Mouse (Mus musculus) cerebellum, postnatal 10 days (tissue): Measurements from ENCODE around the gene Jmjd8.

ENCODE experiments used
- DNase-seq, 2 experiments: peaks; one replicate each; pipeline ENCODE4 v3.0.0; 2021; ENCODE audit warnings: mixed read lengths in 2 of 2

Jmjd8 gene

GRCm38 (mm10) chr17:25808789-25809605 is 19.7 kb upstream of the Jmjd8 start, which contains the start of gene Fbxl16:
Gene Fbxl16, plus strand, starts transcription at chr17:25809085.
- DNase-seq, result peak; percentile 96 to 97

- peak; percentile 82 to 84 for DNase-seq
These were observed 18.9 kb upstream of the Jmjd8 start for GRCm38 (mm10) chr17:25809606-25810340.

- DNase-seq, result peak in 1 of 2 experiments; percentile 24
These were observed 17.8 kb upstream of the Jmjd8 start for GRCm38 (mm10) chr17:25810890-25811289.

GRCm38 (mm10) chr17:25813471-25813870 is 15.2 kb upstream of the Jmjd8 start:
- peak; percentile 72 to 73 for DNase-seq

- DNase-seq, result no peak
These were observed 11.0 kb upstream of the Jmjd8 start for GRCm38 (mm10) chr17:25817662-25818061.

DNA sequence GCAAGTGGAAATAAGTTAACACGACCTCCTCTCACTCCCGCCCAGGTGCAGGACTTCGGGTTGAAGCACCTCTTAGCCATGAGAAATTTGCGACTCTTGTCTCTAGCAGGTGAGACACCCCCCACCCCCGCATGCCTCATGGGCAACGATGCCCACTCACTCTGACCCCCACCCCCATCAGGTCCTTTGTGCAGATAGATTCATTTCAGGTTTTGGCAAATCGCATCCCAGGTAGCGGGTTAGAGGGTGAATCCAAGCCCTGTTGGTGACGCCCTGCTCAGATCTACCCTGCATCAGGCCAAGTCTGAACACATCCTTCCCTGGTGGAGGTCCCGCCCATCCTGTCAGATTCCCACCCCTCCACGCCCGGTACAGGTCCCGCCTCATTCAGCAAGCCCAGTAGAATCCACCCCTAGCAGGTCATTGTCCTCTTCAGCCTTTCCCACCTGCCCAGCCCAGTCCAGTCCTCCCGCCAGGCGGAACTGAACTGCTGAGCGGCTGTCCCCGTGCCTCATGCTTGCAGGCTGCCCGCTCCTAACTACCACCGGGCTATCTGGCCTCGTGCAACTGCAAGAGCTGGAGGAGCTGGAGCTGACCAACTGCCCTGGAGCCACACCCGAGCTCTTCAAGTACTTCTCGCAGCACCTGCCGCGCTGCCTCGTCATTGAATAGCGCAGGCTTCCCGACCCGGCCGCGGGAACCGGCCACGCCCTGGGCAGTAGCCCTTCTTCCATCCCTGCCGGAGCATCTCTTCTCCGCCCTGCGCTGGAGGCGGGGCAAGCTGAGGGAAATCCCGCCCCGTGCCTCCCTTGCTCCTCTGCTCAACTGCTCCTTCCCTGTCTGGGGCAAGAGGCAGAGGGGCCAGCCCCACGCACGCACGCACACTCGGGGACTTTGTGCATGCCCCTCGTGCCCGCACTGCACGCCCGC is 9.6 kb upstream of the Jmjd8 start:
- DNase-seq, result no peak

DNA sequence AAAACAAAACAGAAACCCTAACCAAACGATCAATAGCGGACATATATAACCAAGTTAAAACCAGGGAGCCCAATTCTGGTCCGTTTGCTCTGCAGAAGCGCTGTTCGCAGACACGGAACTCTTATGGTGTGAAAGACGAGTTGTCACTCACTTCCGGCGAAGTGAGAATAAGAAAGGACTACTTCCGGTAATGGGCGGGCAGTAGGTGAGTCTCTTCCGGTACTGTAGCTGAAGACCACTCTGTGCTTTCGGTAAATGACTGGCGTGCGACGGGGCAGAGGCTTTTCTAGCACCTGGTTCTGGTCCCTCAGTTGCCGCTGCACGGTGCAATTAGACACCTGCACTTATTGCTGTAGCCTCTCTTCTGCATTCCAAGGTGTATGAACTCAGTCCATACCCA is 5.2 kb upstream of the Jmjd8 start, which contains the start of gene Wdr24:
Gene Wdr24, plus strand, starts transcription at position 176 of the 400 bp plus-strand sequence.
- peak; percentile 86 for DNase-seq

- no peak for DNase-seq
These were observed 4.1 kb upstream of the Jmjd8 start for GRCm38 (mm10) chr17:25824362-25825142.

- no peak for DNase-seq
These were observed 3.4 kb upstream of the Jmjd8 start for GRCm38 (mm10) chr17:25825311-25825710.

GRCm38 (mm10) chr17:25825984-25826570 is 2.6 kb upstream of the Jmjd8 start:
- no peak for DNase-seq

DNA sequence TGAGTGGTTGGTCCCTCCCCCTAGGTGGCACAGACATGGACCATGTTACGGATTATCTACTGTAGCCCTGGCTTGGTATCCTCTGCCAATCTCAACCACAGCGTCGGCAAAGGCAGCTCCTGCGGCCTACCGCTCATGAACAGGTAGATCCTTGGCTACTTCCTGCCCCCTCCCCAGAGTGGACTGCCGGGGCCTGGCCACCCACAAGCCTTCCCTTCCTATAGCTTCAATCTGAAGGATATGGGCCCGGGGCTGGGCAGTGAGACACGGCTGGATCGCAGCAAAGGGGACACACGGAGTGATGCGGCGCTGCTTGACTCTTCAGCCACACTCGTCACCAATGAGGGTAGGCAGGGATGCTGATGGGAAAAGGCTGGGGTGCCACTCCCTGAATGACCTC is 1.7 kb upstream of the Jmjd8 start:
- no peak for DNase-seq

DNA sequence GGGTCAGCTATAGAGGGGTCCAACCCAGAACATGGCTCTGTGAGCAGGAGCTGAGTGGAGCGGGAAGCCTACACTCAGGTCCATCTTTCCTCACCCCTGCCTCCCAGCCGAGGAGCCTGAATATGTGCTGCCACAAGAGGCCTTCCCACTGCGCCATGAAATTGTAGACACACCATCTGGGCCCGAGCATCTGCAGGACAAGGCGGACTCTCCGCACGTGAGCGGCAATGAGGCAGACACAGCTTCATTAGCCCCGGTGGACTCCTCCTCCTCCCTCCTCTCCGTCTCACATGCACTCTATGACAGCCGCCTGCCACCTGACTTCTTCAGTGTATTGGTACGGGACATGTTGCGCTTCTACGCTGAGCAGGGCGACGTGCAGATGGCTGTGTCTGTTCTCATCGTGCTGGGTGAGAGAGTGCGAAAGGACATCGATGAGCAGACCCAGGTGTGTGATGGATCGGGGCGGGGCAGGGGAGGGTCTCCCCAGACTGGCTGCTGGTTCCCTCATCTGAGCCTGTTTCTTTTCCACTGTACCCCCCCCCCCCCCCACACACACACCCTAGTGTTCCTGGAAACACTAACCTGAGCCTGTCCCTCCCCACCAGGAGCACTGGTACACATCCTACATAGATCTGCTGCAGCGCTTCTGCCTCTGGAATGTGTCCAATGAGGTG is 983 bp upstream of the Jmjd8 start:
- peak in 1 of 2 experiments; percentile 31 for DNase-seq

- peak in 1 of 2 experiments; percentile 22 for DNase-seq
These were observed 458 bp upstream of the Jmjd8 start for GRCm38 (mm10) chr17:25828223-25828594.

- peak in 1 of 2 experiments; percentile 34 for DNase-seq
These were observed 921 bp downstream of the Jmjd8 start for GRCm38 (mm10) chr17:25829558-25830017.

DNA sequence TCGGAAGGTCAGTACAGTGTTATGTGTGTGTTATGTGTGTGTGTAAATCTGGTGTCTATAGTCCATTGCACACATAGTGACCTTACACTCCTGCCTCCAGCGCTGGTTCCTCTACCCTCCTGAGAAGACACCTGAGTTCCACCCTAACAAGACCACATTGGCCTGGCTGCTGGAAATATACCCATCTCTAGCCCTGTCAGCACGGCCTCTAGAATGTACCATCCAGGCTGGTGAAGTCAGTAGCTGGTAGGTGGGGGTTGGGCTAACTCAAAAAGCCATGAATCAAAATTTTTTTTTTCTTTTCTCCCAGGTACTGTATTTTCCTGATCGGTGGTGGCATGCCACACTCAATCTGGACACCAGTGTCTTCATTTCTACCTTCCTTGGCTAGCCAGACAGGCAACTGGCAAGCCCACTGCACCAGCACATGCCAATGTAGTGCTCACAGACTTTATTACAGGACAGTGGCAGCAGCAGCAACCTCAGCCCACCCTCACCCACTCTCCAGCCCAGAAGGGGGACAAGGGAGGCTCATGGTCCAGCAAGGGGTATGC is 1.6 kb downstream of the Jmjd8 start:
- DNase-seq, result no peak

DNA sequence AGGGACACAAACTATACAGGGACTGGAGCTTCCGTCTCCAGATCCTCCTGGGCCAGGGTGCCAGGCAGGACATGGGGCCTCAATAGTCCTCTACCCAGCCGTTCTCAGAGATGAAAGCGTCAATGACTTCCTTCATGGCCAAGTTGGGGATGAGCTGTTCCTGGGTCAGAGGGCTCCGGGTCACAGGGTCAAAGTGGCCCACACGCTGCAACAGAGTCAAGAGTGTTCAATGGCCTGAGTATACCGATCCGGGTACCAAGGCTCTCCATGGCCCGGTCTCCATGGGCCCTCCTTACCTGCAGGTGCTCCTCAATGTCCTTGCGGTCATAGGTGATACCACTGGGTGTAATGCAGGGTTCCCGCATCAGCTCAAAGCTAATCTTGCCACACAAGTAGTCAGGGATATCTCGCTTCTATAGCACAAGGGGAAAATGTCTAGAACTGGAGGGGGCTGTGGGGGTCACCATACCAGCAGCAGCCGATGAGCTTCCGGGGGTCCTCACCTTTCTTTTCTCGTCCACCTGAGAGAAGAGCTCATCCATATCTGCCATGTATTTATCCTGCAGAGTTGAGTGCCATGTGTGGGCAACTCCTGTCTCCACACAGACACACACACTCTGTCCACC is 2.3 kb downstream of the Jmjd8 start:
- no peak for DNase-seq

DNA sequence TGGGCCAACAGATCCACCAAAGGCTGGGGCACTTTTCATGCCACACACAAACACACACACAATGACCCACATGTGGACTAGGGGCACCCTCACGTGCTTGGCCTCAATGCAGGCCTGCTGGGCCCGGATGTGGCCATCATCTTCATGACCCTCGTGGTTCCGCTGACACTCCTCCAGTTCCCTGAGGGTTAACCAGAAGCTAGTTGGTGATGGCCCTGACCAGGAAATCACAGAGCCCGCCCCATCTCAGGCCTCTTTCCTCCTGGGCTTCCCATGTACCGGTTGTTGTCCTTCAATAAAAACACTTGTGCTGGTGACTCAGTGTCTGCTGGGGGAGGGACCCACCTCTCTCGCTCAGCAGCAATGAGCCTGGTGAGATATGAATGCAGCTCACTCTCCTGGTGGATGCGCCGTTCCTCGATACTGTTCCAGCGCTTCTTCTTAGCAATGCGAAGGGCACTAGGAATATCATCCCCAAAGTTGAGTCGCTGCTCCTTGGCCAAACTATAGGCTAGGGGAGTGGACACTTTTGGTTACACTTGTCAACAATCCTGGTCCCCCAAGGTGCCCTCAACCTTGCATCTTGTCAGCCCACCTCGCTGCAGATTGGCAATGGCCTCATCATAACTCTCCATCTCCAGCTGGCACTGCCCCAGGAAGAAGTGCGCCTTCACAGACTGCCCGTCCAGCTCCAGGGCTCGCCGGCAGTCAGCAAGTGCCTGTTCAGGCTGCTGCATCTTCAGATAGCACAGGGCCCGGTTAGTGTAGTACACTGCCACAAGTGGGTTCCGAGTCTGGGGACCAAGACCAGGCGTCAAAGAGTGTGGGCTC is 3.0 kb downstream of the Jmjd8 start:
- DNase-seq, result peak; percentile 71 to 74

- peak; percentile 100 for DNase-seq
These were observed 4.0 kb downstream of the Jmjd8 start for GRCm38 (mm10) chr17:25832436-25833290.
